Mouse (Mus musculus) midbrain, postnatal 0 days (tissue): Measurements from ENCODE around the gene Acoxl. TPM values are rescaled to one million over a fixed set of nuclear protein-coding genes. Genes with fewer than 3 reads are reported as not detected.

Experiments
- ATAC-seq: fragments of 200-750 bp; cut with Nextera tagmentation; 2 replicates; pipeline ENCODE4 v1.8.0; 2017; ENCODE audit warnings: moderate number of reproducible peaks, mild to moderate bottlenecking, moderate TSS enrichment, moderate library complexity; ENCODE audit not compliant: low FRiP score
- DNase-seq: peaks from one replicate; pipeline ENCODE4 v3.0.0-alpha.2; 2015; ENCODE audit warnings: low spot score
- H3K27ac ChIP-seq: fragments of 300-500 bp; sonication (generic); 2 replicates; pipeline ENCODE4 v1.5.1; 2014; ENCODE audit warnings: low read depth, mild to moderate bottlenecking, low read length, mixed read lengths
- H3K27me3 ChIP-seq: fragments of 300-500 bp; sonication (generic); 2 replicates; pipeline ENCODE4 v1.6.1; 2014; ENCODE audit warnings: low read length, control low read depth, mixed read lengths; ENCODE audit not compliant: insufficient read depth
- H3K36me3 ChIP-seq: fragments of 300-500 bp; sonication (generic); 2 replicates; pipeline ENCODE4 v1.6.1; 2014; ENCODE audit warnings: low read length, control low read depth, mixed read lengths; ENCODE audit not compliant: insufficient read depth
- H3K4me1 ChIP-seq: fragments of 300-500 bp; sonication (generic); 2 replicates; pipeline ENCODE4 v1.6.1; 2014; ENCODE audit warnings: mild to moderate bottlenecking, control low read depth, antibody characterized with exemption, low read length, mixed read lengths; ENCODE audit not compliant: insufficient read depth
- H3K4me2 ChIP-seq: fragments of 300-500 bp; sonication (generic); 2 replicates; pipeline ENCODE4 v1.6.1; 2014; ENCODE audit warnings: low read depth, mild to moderate bottlenecking, low read length, mixed read lengths; ENCODE audit not compliant: poor library complexity, severe bottlenecking
- H3K4me3 ChIP-seq: fragments of 300-500 bp; sonication (generic); 2 replicates; pipeline ENCODE4 v1.5.1; 2014; ENCODE audit warnings: low read depth, mild to moderate bottlenecking, low read length, moderate library complexity
- H3K9ac ChIP-seq: fragments of 300-500 bp; sonication (generic); replicated peaks from 2 replicates; pipeline ENCODE4 v1.6.1; 2014; ENCODE audit warnings: mild to moderate bottlenecking, low read length, moderate library complexity, mixed read lengths; ENCODE audit not compliant: poor library complexity, severe bottlenecking
- H3K9me3 ChIP-seq: fragments of 300-500 bp; sonication (generic); 2 replicates; pipeline ENCODE4 v1.6.1; 2016; ENCODE audit warnings: low read length, control low read depth
- CTCF ChIP-seq: IDR thresholded peaks from 2 replicates; pipeline ENCODE4 v1.5.1; 2016; ENCODE audit warnings: antibody characterized with exemption, mild to moderate bottlenecking
- WGBS: fragments of 180-500 bp; shearing (Covaris S2); extraction: QIAGEN DNeasy Blood & Tissue Kit; methylation state at CpG from one replicate; pipeline ENCODE4 v1.1.7; 2014; 5-methylcytosine and 5-hydroxymethylcytosine counted together
- polyA plus RNA-seq: library from polyadenylated mRNA; unstranded; fragments of >200 nt; fragmentation: Nextera tagmentation; extraction: Ambion mirVana; gene quantifications from 2 replicates; pipeline ENCODE4 v1.2.1, GENCODE M21; 2015
- total RNA-seq: library from RNA; depleted of rRNA; stranded (reverse); fragments of >200 nt; gene quantifications from 2 replicates; pipeline ENCODE4 v1.2.3, GENCODE M21; 2014

Acoxl gene
- total and polyA plus RNA-seq, 2 experiments from 2014 or later: 0.05 to 0.12 TPM

GRCm38 (mm10) chr2:127889432-127889831 is 50.8 kb downstream of the Acoxl start:
- H3K4me1 ChIP-seq: no peaks in the 10 kb centered on the region
- no peaks in the 10 kb centered on the region for H3K36me3 ChIP-seq
- TF ChIP-seq CTCF: peak; percentile 97
- no peak overlapping the region for H3K4me2 ChIP-seq
- no peak overlapping the region for H3K9ac ChIP-seq
- H3K9me3 ChIP-seq: no peaks in the 10 kb centered on the region
- H3K27me3 ChIP-seq: 0 out of 2 replicates have a peak, but pooled peaks cover 5% of the 10 kb centered on the region
- ATAC-seq (peak; percentile 60), DNase-seq (peak; percentile 92)
- 3% methylated on average over 6 of the region's 6 CpGs for WGBS
- no peak overlapping the region for H3K27ac ChIP-seq
- H3K4me3 ChIP-seq: no peak overlapping the region

DNA sequence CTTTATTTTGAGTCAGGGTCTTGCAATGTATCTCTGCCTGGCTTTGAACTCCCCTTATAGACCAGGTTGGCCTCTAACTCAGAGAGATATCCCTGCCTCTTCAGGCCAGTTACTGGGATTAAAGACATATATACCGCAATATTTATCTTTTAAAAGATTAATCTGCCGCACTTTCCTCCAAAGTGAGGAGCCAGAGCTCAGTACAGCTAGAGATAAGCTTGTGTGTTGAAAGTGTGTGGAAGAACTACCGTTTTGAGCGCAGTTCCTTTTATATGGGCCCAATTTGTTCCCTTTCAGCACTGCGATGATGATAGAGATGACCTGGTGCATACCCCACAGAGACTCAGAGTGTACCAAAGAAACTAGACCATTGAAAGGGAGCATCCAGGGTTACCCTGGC is 51.3 kb downstream of the Acoxl start:
- DNase-seq (no peak), ATAC-seq (no peak)
- 0 out of 2 replicates have a peak, but pooled peaks cover 5% of the 10 kb centered on the region for H3K27me3 ChIP-seq
- no peak overlapping the region for H3K4me3 ChIP-seq
- no peak overlapping the region for H3K27ac ChIP-seq
- no peaks in the 10 kb centered on the region for H3K36me3 ChIP-seq
- WGBS: 87% methylated on average over 5 of the region's 5 CpGs
- H3K9me3 ChIP-seq: no peaks in the 10 kb centered on the region
- no peak for TF ChIP-seq CTCF
- H3K9ac ChIP-seq: no peak overlapping the region
- no peaks in the 10 kb centered on the region for H3K4me1 ChIP-seq
- no peak overlapping the region for H3K4me2 ChIP-seq

DNA sequence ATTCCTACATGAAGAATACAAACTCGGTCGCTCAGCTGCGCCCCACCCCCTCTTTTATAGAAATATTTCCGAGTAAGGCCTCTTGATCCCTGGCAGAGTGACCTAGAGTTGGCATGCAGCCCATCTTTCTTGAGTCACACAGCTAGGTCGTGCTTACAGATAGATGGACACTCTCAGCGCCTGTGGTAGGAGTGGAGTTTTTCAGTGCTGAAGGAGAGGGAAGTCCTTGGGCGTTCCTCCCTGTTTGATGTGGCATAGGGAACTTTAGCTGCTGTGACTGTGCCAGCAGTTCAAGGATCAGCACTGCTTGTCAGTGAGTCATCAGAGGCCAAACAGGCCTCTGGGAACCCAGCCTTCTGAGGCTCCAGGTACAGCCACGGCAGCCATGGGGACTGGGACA is 51.9 kb downstream of the Acoxl start:
- Histone ChIP-seq H3K27ac (no peak overlapping the region), H3K9me3 (no peaks in the 10 kb centered on the region), H3K4me2 (no peak overlapping the region), H3K36me3 (no peaks in the 10 kb centered on the region), H3K27me3 (0 out of 2 replicates have a peak, but pooled peaks cover 5% of the 10 kb centered on the region), H3K4me1 (no peaks in the 10 kb centered on the region), H3K9ac (no peak overlapping the region), H3K4me3 (no peak overlapping the region)
- DNase-seq (no peak), ATAC-seq (no peak)
- TF ChIP-seq CTCF: no peak
- 76% methylated on average over 8 of the region's 8 CpGs for WGBS

DNA sequence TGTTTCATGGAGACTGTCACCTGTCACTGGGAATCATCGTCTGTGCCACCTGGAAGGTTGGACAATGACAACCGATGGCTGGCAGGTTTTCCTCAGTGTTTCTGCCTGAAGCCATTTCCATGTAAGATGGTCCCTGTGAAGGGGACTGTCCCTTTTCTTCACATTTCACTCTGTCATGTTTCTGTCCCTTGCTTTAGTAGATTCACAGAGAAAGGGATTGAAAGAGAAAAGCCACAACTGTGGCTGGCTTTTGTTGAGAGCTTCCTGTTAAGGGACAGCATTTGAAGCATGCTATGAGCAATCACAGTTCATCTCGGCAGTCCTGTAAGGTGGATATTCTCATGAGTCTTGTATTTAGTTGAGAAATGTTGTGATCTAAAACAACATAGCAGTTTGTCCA is 52.4 kb downstream of the Acoxl start:
- WGBS: 89% methylated on average over 3 of the region's 3 CpGs
- DNase-seq (no peak), ATAC-seq (no peak)
- no peaks in the 10 kb centered on the region for H3K4me1 ChIP-seq
- H3K27me3 ChIP-seq: 0 out of 2 replicates have a peak, but pooled peaks cover 5% of the 10 kb centered on the region
- TF ChIP-seq CTCF: no peak
- no peak overlapping the region for H3K27ac ChIP-seq
- H3K4me2 ChIP-seq: no peak overlapping the region
- no peaks in the 10 kb centered on the region for H3K36me3 ChIP-seq
- no peaks in the 10 kb centered on the region for H3K9me3 ChIP-seq
- H3K9ac ChIP-seq: no peak overlapping the region
- no peak overlapping the region for H3K4me3 ChIP-seq

- Histone ChIP-seq H3K4me3 (no peak overlapping the region), H3K9ac (no peak overlapping the region), H3K9me3 (no peaks in the 10 kb centered on the region), H3K4me2 (no peak overlapping the region), H3K4me1 (no peaks in the 10 kb centered on the region), H3K27me3 (no peaks in the 10 kb centered on the region), H3K27ac (no peak overlapping the region), H3K36me3 (no peaks in the 10 kb centered on the region)
- 39% methylated on average over 6 of the region's 6 CpGs for WGBS
- DNase-seq (peak; percentile 10), ATAC-seq (no peak)
- TF ChIP-seq CTCF: no peak
Observed at GRCm38 (mm10) chr2:127894890-127895289, 56.2 kb downstream of the Acoxl start.

DNA sequence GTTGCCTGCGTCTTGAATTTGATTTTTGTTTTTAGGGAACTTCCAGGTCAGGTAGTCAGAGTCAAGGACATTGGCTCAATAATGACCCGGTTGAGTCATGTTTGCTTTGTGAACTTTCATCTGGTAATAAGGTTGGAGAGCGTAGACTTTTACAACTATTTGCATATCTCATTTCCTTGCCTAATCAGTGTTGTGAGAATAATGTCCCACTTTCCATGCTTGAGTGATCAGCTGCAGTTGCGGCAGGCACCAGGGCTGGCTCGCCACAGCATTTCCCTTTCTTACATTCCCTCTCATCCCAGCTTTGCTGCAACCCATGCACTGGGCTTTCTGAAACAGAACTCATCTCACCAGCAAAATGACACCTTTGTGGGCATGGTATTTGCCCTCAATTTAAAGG is 59.0 kb downstream of the Acoxl start:
- ATAC-seq: no peak
- Histone ChIP-seq H3K36me3 (no peaks in the 10 kb centered on the region), H3K9ac (no peak overlapping the region), H3K4me1 (no peaks in the 10 kb centered on the region), H3K4me3 (no peak overlapping the region), H3K27ac (no peak overlapping the region), H3K27me3 (no peaks in the 10 kb centered on the region), H3K9me3 (no peaks in the 10 kb centered on the region), H3K4me2 (no peak overlapping the region)
- TF ChIP-seq CTCF: no peak
- DNase-seq: no peak
- 74% methylated on average over 5 of the region's 5 CpGs for WGBS
